Mouse (Mus musculus) midbrain, embryonic 10.5 days (tissue): ENCODE measurements around the gene Tnfaip1. TPM values are rescaled to one million over a fixed set of nuclear protein-coding genes. Genes with fewer than 3 reads are reported as not detected.

Experiments used
- DNase-seq: peaks from one replicate; pipeline ENCODE4 v3.0.0-alpha.2; 2017; ENCODE audit warnings: low spot score
- H3K27ac ChIP-seq: fragments of 300-500 bp; sonication (generic); replicated peaks from 2 replicates; pipeline ENCODE4 v1.5.1; 2016; ENCODE audit warnings: mild to moderate bottlenecking
- H3K27me3 ChIP-seq: fragments of 300-500 bp; sonication (generic); 2 replicates; pipeline ENCODE4 v1.6.1; 2016; ENCODE audit warnings: low read depth, mild to moderate bottlenecking; ENCODE audit not compliant: poor library complexity, severe bottlenecking
- H3K36me3 ChIP-seq: fragments of 300-500 bp; sonication (generic); 2 replicates; pipeline ENCODE4 v1.6.1; 2016; ENCODE audit warnings: mild to moderate bottlenecking, moderate library complexity
- H3K4me1 ChIP-seq: fragments of 300-500 bp; sonication (generic); 2 replicates; pipeline ENCODE4 v1.6.1; 2016
- H3K4me3 ChIP-seq: fragments of 300-500 bp; sonication (generic); 2 replicates; pipeline ENCODE4 v1.5.1; 2016; ENCODE audit warnings: mild to moderate bottlenecking, moderate library complexity
- H3K9me3 ChIP-seq: fragments of 300-500 bp; sonication (generic); replicated peaks from 2 replicates; pipeline ENCODE4 v1.6.1; 2016; ENCODE audit warnings: mild to moderate bottlenecking
- WGBS: fragments of 180-500 bp; shearing (Covaris S2); methylation state at CpG from one replicate; pipeline ENCODE4 v1.1.7; 2016; 5-methylcytosine and 5-hydroxymethylcytosine counted together
- polyA plus RNA-seq: library from polyadenylated mRNA; unstranded; fragments of >200 nt; fragmentation: Nextera tagmentation; extraction: Ambion mirVana; gene quantifications from 2 replicates; pipeline ENCODE4 v1.2.1, GENCODE M21; 2016

Gene Tnfaip1
- polyA plus RNA-seq, 1 experiment from 2014 or later: 89.6 TPM

GRCm38 (mm10) chr11:78483639-78484038 lies 52.5 kb downstream of the Tnfaip1 start:
- H3K36me3 ChIP-seq: peaks cover 48% of the 10 kb centered on the region
- no peaks in the 10 kb centered on the region for H3K9me3 ChIP-seq
- H3K4me3 ChIP-seq: no peak overlapping the region
- peaks cover 51% of the 10 kb centered on the region for H3K27me3 ChIP-seq
- peaks cover 6% of the 10 kb centered on the region for H3K4me1 ChIP-seq
- DNase-seq: no peak
- H3K27ac ChIP-seq: no peak overlapping the region
- WGBS: 63% methylated on average over 7 of the region's 7 CpGs

GRCm38 (mm10) chr11:78475289-78475688 lies 60.8 kb downstream of the Tnfaip1 start:
- no peak for DNase-seq
- Histone ChIP-seq H3K4me1 (no peaks in the 10 kb centered on the region), H3K27ac (no peak overlapping the region), H3K27me3 (no peaks in the 10 kb centered on the region), H3K4me3 (no peak overlapping the region), H3K9me3 (no peaks in the 10 kb centered on the region), H3K36me3 (peaks cover 45% of the 10 kb centered on the region)
- 89% methylated on average over 3 of the region's 3 CpGs for WGBS

Other genes starting within 250 kb of the Tnfaip1 start
- 0.34 and 0.43 TPM in 2 replicates for gene BC030499, start 245.5 kb downstream of the Tnfaip1 start, polyA plus RNA-seq
- gene Spag5, start 234.8 kb downstream of the Tnfaip1 start, polyA plus RNA-seq: 63.4 and 64.2 TPM in 2 replicates
- gene Aldoc, start 213.4 kb downstream of the Tnfaip1 start, polyA plus RNA-seq: 1.5 and 1.6 TPM in 2 replicates
- gene Pigs, start 207.9 kb downstream of the Tnfaip1 start, polyA plus RNA-seq: 74.0 and 78.5 TPM in 2 replicates
- 57.7 and 61.7 TPM in 2 replicates for gene Unc119, start 192.8 kb downstream of the Tnfaip1 start, polyA plus RNA-seq
- not detected in 2 replicates for gene Foxn1, start 149.8 kb downstream of the Tnfaip1 start, polyA plus RNA-seq
- not detected in 2 replicates for gene Slc13a2, start 114.1 kb downstream of the Tnfaip1 start, polyA plus RNA-seq
- 23.2 and 27.1 TPM in 2 replicates for gene Slc46a1, start 70.6 kb downstream of the Tnfaip1 start, polyA plus RNA-seq
- gene Sarm1, start 38.6 kb downstream of the Tnfaip1 start, polyA plus RNA-seq: 16.9 and 23.9 TPM in 2 replicates
- 116 and 119 TPM in 2 replicates for gene Vtn, start 37.2 kb downstream of the Tnfaip1 start, polyA plus RNA-seq
- 0.20 TPM in 1 of 2 replicates, not detected in the other for gene Sebox, start 32.9 kb downstream of the Tnfaip1 start, polyA plus RNA-seq
- 81.8 and 88.8 TPM in 2 replicates for gene Tmem199, start 24.2 kb downstream of the Tnfaip1 start, polyA plus RNA-seq
- 148 and 157 TPM in 2 replicates for gene Poldip2, start 24.1 kb downstream of the Tnfaip1 start, polyA plus RNA-seq
- 83.4 and 84.5 TPM in 2 replicates for gene Ift20, start within 50 bp of the Tnfaip1 start, polyA plus RNA-seq
- gene Tmem97, start 14.4 kb upstream of the Tnfaip1 start, polyA plus RNA-seq: 91.6 and 110 TPM in 2 replicates
- gene Nlk, start 161.0 kb upstream of the Tnfaip1 start, polyA plus RNA-seq: 18.5 and 21.1 TPM in 2 replicates
- 39.5 and 40.5 TPM in 2 replicates for gene Ccnq, start 215.4 kb upstream of the Tnfaip1 start, polyA plus RNA-seq